Mouse (Mus musculus): Measurements from ENCODE around the gene Rtl8c. TPM values are rescaled to one million over a fixed set of nuclear protein-coding genes. Genes with fewer than 3 reads are reported as not detected.
"Not testable (repeated sequence)": the region's sequence is repeated elsewhere in the genome, so short reads cannot be mapped to it uniquely, and the experiment has no call there.

Rtl8c gene
- polyA plus RNA-seq, 1 experiment from 2014 or later: 46.2 TPM

GRCm38 (mm10) chrX:53610571-53610970, 2.7 kb downstream of the Rtl8c start:
- no peaks in the 10 kb centered on the region for H3K4me1 ChIP-seq (ENCODE audit: control insufficient read depth, insufficient read depth, low read length)
- WGBS: 8% methylated on average over 3 of the region's 3 CpGs
- ATAC-seq (ENCODE audit: insufficient number of reproducible peaks, insufficient read depth, low FRiP score, low read depth): no peak
- no peaks in the 10 kb centered on the region for H3K27me3 ChIP-seq (ENCODE audit: control insufficient read depth, insufficient read depth, low read length)
- no peak overlapping the region for H3K4me2 ChIP-seq (replicated peaks; ENCODE audit: low read depth, low read length)
- H3K9me3 ChIP-seq (ENCODE audit: control insufficient read depth, low read depth, low read length): no peaks in the 10 kb centered on the region
- H3K9ac ChIP-seq (replicated peaks; ENCODE audit: low read depth, low read length): no peak overlapping the region
- H3K36me3 ChIP-seq (ENCODE audit: control insufficient read depth, insufficient read depth, low read length): no peaks in the 10 kb centered on the region
- H3K27ac ChIP-seq (ENCODE audit: low read length): no peak overlapping the region
- H3K4me3 ChIP-seq (ENCODE audit: low read depth, low read length): no peak overlapping the region

GRCm38 (mm10) chrX:53611395-53611794, 3.6 kb downstream of the Rtl8c start:
- not testable (repeated sequence) for H3K27me3 ChIP-seq (ENCODE audit: control insufficient read depth, insufficient read depth, low read length); H3K4me3 ChIP-seq (ENCODE audit: low read depth, low read length); H3K9ac ChIP-seq (replicated peaks; ENCODE audit: low read depth, low read length); H3K36me3 ChIP-seq (ENCODE audit: control insufficient read depth, insufficient read depth, low read length); ATAC-seq (ENCODE audit: insufficient number of reproducible peaks, insufficient read depth, low FRiP score, low read depth); H3K9me3 ChIP-seq (ENCODE audit: control insufficient read depth, low read depth, low read length); H3K4me2 ChIP-seq (replicated peaks; ENCODE audit: low read depth, low read length); H3K4me1 ChIP-seq (ENCODE audit: control insufficient read depth, insufficient read depth, low read length); H3K27ac ChIP-seq (ENCODE audit: low read length)

GRCm38 (mm10) chrX:53638107-53638506, 30.3 kb downstream of the Rtl8c start:
- not testable (repeated sequence) for H3K27me3 ChIP-seq (ENCODE audit: control insufficient read depth, insufficient read depth, low read length); ATAC-seq (ENCODE audit: insufficient number of reproducible peaks, insufficient read depth, low FRiP score, low read depth); H3K4me3 ChIP-seq (ENCODE audit: low read depth, low read length); H3K4me1 ChIP-seq (ENCODE audit: control insufficient read depth, insufficient read depth, low read length); H3K27ac ChIP-seq (ENCODE audit: low read length); H3K36me3 ChIP-seq (ENCODE audit: control insufficient read depth, insufficient read depth, low read length); H3K9me3 ChIP-seq (ENCODE audit: control insufficient read depth, low read depth, low read length); H3K4me2 ChIP-seq (replicated peaks; ENCODE audit: low read depth, low read length); H3K9ac ChIP-seq (replicated peaks; ENCODE audit: low read depth, low read length)
- WGBS: 47% methylated on average over 3 of the region's 3 CpGs

GRCm38 (mm10) chrX:53642604-53642979, 34.8 kb downstream of the Rtl8c start:
- not testable (repeated sequence) for H3K27ac ChIP-seq (ENCODE audit: low read length); H3K36me3 ChIP-seq (ENCODE audit: control insufficient read depth, insufficient read depth, low read length); H3K4me1 ChIP-seq (ENCODE audit: control insufficient read depth, insufficient read depth, low read length); H3K4me3 ChIP-seq (ENCODE audit: low read depth, low read length); H3K4me2 ChIP-seq (replicated peaks; ENCODE audit: low read depth, low read length); H3K9ac ChIP-seq (replicated peaks; ENCODE audit: low read depth, low read length); ATAC-seq (ENCODE audit: insufficient number of reproducible peaks, insufficient read depth, low FRiP score, low read depth); H3K9me3 ChIP-seq (ENCODE audit: control insufficient read depth, low read depth, low read length); H3K27me3 ChIP-seq (ENCODE audit: control insufficient read depth, insufficient read depth, low read length)
- WGBS: 39% methylated on average over 4 of the region's 4 CpGs

GRCm38 (mm10) chrX:53642980-53643961, 35.4 kb downstream of the Rtl8c start, which contains the start of gene Rtl8a:
TSS of gene Rtl8a (minus strand) at chrX:53643682.
- H3K4me2 ChIP-seq (replicated peaks; ENCODE audit: low read depth, low read length): peak within 1 kb of the TSS; percentile 20; the same call in 1 of the 2 replicates
- not testable (repeated sequence) for H3K4me1 ChIP-seq (ENCODE audit: control insufficient read depth, insufficient read depth, low read length); H3K27me3 ChIP-seq (ENCODE audit: control insufficient read depth, insufficient read depth, low read length); H3K9me3 ChIP-seq (ENCODE audit: control insufficient read depth, low read depth, low read length); H3K27ac ChIP-seq (ENCODE audit: low read length); H3K36me3 ChIP-seq (ENCODE audit: control insufficient read depth, insufficient read depth, low read length); H3K9ac ChIP-seq (replicated peaks; ENCODE audit: low read depth, low read length)
- H3K4me3 ChIP-seq (ENCODE audit: low read depth, low read length): peak within 1 kb of the TSS; percentile 20
- ATAC-seq (ENCODE audit: insufficient number of reproducible peaks, insufficient read depth, low FRiP score, low read depth): peak; percentile 93
- 18% methylated on average over 10 of the region's 50 CpGs for WGBS

- no peaks in the 10 kb centered on the region for H3K27me3 ChIP-seq (ENCODE audit: control insufficient read depth, insufficient read depth, low read length)
- WGBS: 77% methylated on average over 6 of the region's 6 CpGs
- H3K9ac ChIP-seq (replicated peaks; ENCODE audit: low read depth, low read length): no peak overlapping the region
- no peak overlapping the region for H3K27ac ChIP-seq (ENCODE audit: low read length)
- no peaks in the 10 kb centered on the region for H3K9me3 ChIP-seq (ENCODE audit: control insufficient read depth, low read depth, low read length)
- ATAC-seq (ENCODE audit: insufficient number of reproducible peaks, insufficient read depth, low FRiP score, low read depth): no peak
- H3K4me2 ChIP-seq (replicated peaks; ENCODE audit: low read depth, low read length): no peak overlapping the region
- no peak overlapping the region for H3K4me3 ChIP-seq (ENCODE audit: low read depth, low read length)
- H3K4me1 ChIP-seq (ENCODE audit: control insufficient read depth, insufficient read depth, low read length): no peaks in the 10 kb centered on the region
- H3K36me3 ChIP-seq (ENCODE audit: control insufficient read depth, insufficient read depth, low read length): no peaks in the 10 kb centered on the region
Observed at GRCm38 (mm10) chrX:53645885-53646284, 38.1 kb downstream of the Rtl8c start.

GRCm38 (mm10) chrX:53652917-53653316, 45.1 kb downstream of the Rtl8c start:
- not testable (repeated sequence) for H3K27ac ChIP-seq (ENCODE audit: low read length); H3K9ac ChIP-seq (replicated peaks; ENCODE audit: low read depth, low read length); H3K9me3 ChIP-seq (ENCODE audit: control insufficient read depth, low read depth, low read length); H3K4me3 ChIP-seq (ENCODE audit: low read depth, low read length); H3K27me3 ChIP-seq (ENCODE audit: control insufficient read depth, insufficient read depth, low read length); H3K4me2 ChIP-seq (replicated peaks; ENCODE audit: low read depth, low read length); H3K36me3 ChIP-seq (ENCODE audit: control insufficient read depth, insufficient read depth, low read length); H3K4me1 ChIP-seq (ENCODE audit: control insufficient read depth, insufficient read depth, low read length); ATAC-seq (ENCODE audit: insufficient number of reproducible peaks, insufficient read depth, low FRiP score, low read depth)
- 65% methylated on average over 4 of the region's 4 CpGs for WGBS
